Mouse (Mus musculus): ENCODE measurements at regions not wholly inside any gene's neighbourhood (a gene's known extent, or its start where the extent isn't known, plus 50 kb on each side); places are given as distances from the start of the nearest gene placed in this dataset.

- Histone ChIP-seq H3K4me2 (ENCODE audit: insufficient read depth, low read depth, poor library complexity, severe bottlenecking) (no peak overlapping the region), H3K79me2 (replicated peaks; ENCODE audit: control insufficient read depth, extremely low read depth, insufficient read depth, poor library complexity, severe bottlenecking) (no peaks in the 10 kb centered on the region), H3K36me3 (replicated peaks in 1 of 2; ENCODE audit: control insufficient read depth in 1 of 2, insufficient read depth in 1 of 2, low read length in 1 of 2) (no peaks in the 10 kb centered on the region), H3K4me1 (ENCODE audit: control insufficient read depth in 1 of 2, insufficient read depth in 2 of 2) (no peaks in the 10 kb centered on the region), H3K4me3 (replicated peaks in 1 of 3; ENCODE audit: low read depth in 2 of 3, low read length in 2 of 3, poor library complexity in 1 of 3) (no peak overlapping the region), H3K27ac (ENCODE audit: insufficient read depth, low read depth) (no peak overlapping the region), H3K9me3 (replicated peaks; ENCODE audit: low read length) (peaks cover 78% of the 10 kb centered on the region), H3K9ac (ENCODE audit: insufficient read depth, low read depth) (no peak overlapping the region), H3K27me3 (replicated peaks) (no peaks in the 10 kb centered on the region)
- no peak for DNase-seq (ENCODE audit: extremely low read depth)
- TF ChIP-seq SIN3A (IDR thresholded peaks at IDR 0.05; ENCODE audit: low read length) (no peak), TCF12 (IDR thresholded peaks at IDR 0.05; ENCODE audit: low read depth, low read length) (no peak), UBTF (IDR thresholded peaks at IDR 0.05; ENCODE audit: low read depth, low read length) (no peak), MYC (IDR thresholded peaks at IDR 0.05; ENCODE audit: low read depth, low read length) (no peak), CHD1 (IDR thresholded peaks at IDR 0.05; ENCODE audit: low read depth, low read length) (no peak), USF2 (conservative IDR thresholded peaks at IDR 0.05; ENCODE audit: low read depth, low read length) (no peak), MAX (IDR thresholded peaks at IDR 0.05; ENCODE audit: low read length) (no peak), RAD21 (IDR thresholded peaks at IDR 0.05; ENCODE audit: low read depth, low read length) (no peak), KAT2A (IDR thresholded peaks at IDR 0.05; ENCODE audit: insufficient replicate concordance, low read length) (no peak), MAFK (IDR thresholded peaks at IDR 0.05; ENCODE audit: insufficient replicate concordance, low read length) (no peak), E2F4 (IDR thresholded peaks at IDR 0.05; ENCODE audit: insufficient replicate concordance, low read depth, low read length) (no peak), ZNF384 (IDR thresholded peaks at IDR 0.05; ENCODE audit: low read depth, low read length) (no peak), NELFE (IDR thresholded peaks at IDR 0.05; ENCODE audit: low read depth, low read length) (no peak), CTCF (conservative IDR thresholded peaks at IDR 0.05 in 1 of 2, IDR thresholded peaks at IDR 0.05 in 1 of 2; ENCODE audit: low read depth in 2 of 2, low read length in 2 of 2) (no peak), MXI1 (IDR thresholded peaks at IDR 0.05; ENCODE audit: low read depth, low read length) (no peak), POLR2AphosphoS2 (IDR thresholded peaks at IDR 0.05; ENCODE audit: low read depth, low read length) (no peak), POLR2A (IDR thresholded peaks at IDR 0.05; ENCODE audit: low read depth, low read length) (no peak)
- in situ Hi-C loops (cut with MboI; ENCODE audit: low pct_ligation_motif_present, low pct_unique_long_range_greater_than_20kb, low sequenced_read_pairs) (no loop called here), dilution Hi-C loops (cut with MboI; ENCODE audit: extremely low pct_ligation_motif_present, extremely low pct_unique_long_range_greater_than_20kb, low sequenced_read_pairs) (no loop called here)
Observed at GRCm38 (mm10) chr12:109897861-109898385, 297.8 kb upstream of the Rtl1 start.

GRCm38 (mm10) chr12:109899420-109899819 lies 299.3 kb upstream of the Rtl1 start:
- Histone ChIP-seq H3K4me1 (ENCODE audit: control insufficient read depth in 1 of 2, insufficient read depth in 2 of 2) (no peaks in the 10 kb centered on the region), H3K4me2 (ENCODE audit: insufficient read depth, low read depth, poor library complexity, severe bottlenecking) (no peak overlapping the region), H3K79me2 (replicated peaks; ENCODE audit: control insufficient read depth, extremely low read depth, insufficient read depth, poor library complexity, severe bottlenecking) (no peaks in the 10 kb centered on the region), H3K27me3 (replicated peaks) (no peaks in the 10 kb centered on the region), H3K9me3 (replicated peaks; ENCODE audit: low read length) (peaks cover 67% of the 10 kb centered on the region), H3K9ac (ENCODE audit: insufficient read depth, low read depth) (no peak overlapping the region), H3K27ac (ENCODE audit: insufficient read depth, low read depth) (no peak overlapping the region), H3K4me3 (replicated peaks in 1 of 3; ENCODE audit: low read depth in 2 of 3, low read length in 2 of 3, poor library complexity in 1 of 3) (no peak overlapping the region), H3K36me3 (replicated peaks in 1 of 2; ENCODE audit: control insufficient read depth in 1 of 2, insufficient read depth in 1 of 2, low read length in 1 of 2) (no peaks in the 10 kb centered on the region)
- dilution Hi-C loops (cut with MboI; ENCODE audit: extremely low pct_ligation_motif_present, extremely low pct_unique_long_range_greater_than_20kb, low sequenced_read_pairs) (no loop called here), in situ Hi-C loops (cut with MboI; ENCODE audit: low pct_ligation_motif_present, low pct_unique_long_range_greater_than_20kb, low sequenced_read_pairs) (no loop called here)
- no peak for DNase-seq (ENCODE audit: extremely low read depth)
- no peak for TF ChIP-seq RCOR1 (conservative IDR thresholded peaks at IDR 0.05; ENCODE audit: low read depth, low read length)
- no peak for TF ChIP-seq ETS1 (conservative IDR thresholded peaks at IDR 0.05; ENCODE audit: low read depth, low read length)
- no peak for TF ChIP-seq BHLHE40 (IDR thresholded peaks at IDR 0.05; ENCODE audit: low read depth, low read length)
- TF ChIP-seq MYC (IDR thresholded peaks at IDR 0.05; ENCODE audit: low read depth, low read length) = no peak
- no peak for TF ChIP-seq SIN3A (IDR thresholded peaks at IDR 0.05; ENCODE audit: low read length)
- no peak for TF ChIP-seq MXI1 (IDR thresholded peaks at IDR 0.05; ENCODE audit: low read depth, low read length)
- TF ChIP-seq POLR2AphosphoS2 (IDR thresholded peaks at IDR 0.05; ENCODE audit: low read depth, low read length) = no peak
- no peak for TF ChIP-seq ZC3H11A (IDR thresholded peaks at IDR 0.05; ENCODE audit: low read depth, low read length)
- TF ChIP-seq CHD2 (IDR thresholded peaks at IDR 0.05; ENCODE audit: low read length) = no peak
- no peak for TF ChIP-seq MEF2A (IDR thresholded peaks at IDR 0.05; ENCODE audit: borderline replicate concordance, low read depth, low read length)
- no peak for TF ChIP-seq CHD1 (IDR thresholded peaks at IDR 0.05; ENCODE audit: low read depth, low read length)
- TF ChIP-seq CTCF (conservative IDR thresholded peaks at IDR 0.05 in 1 of 2, IDR thresholded peaks at IDR 0.05 in 1 of 2; ENCODE audit: low read depth in 2 of 2, low read length in 2 of 2) = no peak
- TF ChIP-seq ZNF384 (IDR thresholded peaks at IDR 0.05; ENCODE audit: low read depth, low read length) = no peak

Data from CH12.LX (cell line).